Mouse (Mus musculus) heart, postnatal 0 days (tissue): Measurements from ENCODE around the gene Mta2.

Experiments
- CTCF ChIP-seq: IDR thresholded peaks from 2 replicates; pipeline ENCODE4 v1.5.1; 2016; ENCODE audit warnings: antibody characterized with exemption, control low read depth, low read depth
- EP300 ChIP-seq: IDR thresholded peaks from 2 replicates; pipeline ENCODE4 v1.6.1; 2016; ENCODE audit warnings: antibody characterized with exemption, low read depth

GRCm38 (mm10) chr19:8936736-8937135 lies 4.9 kb upstream of the Mta2 start:
- TF ChIP-seq CTCF, result no peak
- no peak for TF ChIP-seq EP300
